In the genomic region with DNA sequence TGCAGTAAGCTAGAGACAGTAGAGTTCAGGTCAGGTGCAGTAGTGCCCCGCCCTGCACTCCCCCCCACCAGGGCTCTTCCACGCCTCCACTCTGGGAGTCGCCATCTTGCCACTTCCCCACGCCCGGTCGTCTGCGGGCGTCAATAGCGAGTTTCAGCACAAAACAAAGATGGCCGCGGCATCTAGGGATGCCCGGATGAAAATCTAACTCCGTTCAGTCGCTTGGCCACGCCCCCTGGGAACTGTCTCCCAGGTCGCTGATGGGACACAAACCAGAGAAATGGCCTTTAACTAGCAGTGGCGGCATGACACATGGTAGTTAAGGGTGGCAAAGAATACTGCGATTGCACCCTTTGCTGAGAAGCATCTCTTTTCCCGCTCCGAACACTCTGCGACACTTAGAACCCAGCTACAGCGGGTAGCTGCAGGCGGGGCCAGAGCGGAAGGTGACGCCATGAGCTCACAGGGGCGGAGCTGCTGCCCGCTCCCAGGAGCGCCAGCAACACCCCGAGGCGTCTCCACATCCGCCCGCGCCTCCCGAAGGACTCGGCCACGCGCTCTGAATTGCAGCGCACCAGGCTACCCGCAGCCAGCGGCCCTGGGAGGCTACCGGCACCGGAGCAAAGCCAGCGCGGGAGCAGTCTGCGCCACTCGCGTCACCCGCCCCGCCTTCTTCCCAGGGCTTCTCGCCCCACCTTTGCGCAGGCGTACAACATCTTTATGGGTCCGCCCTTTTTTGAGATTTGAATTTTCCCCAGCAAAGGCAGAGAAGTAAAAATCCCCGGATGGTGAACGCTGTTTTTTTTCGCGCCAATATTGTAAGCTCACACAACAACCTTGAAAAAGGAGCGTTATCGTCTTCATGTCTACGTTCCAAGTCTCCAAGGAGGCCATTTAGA, we compare ENCODE assay signal across 7 mouse cellular contexts. TPM values are rescaled to one million over a fixed set of nuclear protein-coding genes. Genes with fewer than 3 reads are reported as not detected.
DNase-seq lines count a peak whose midpoint lies in the region; ATAC-seq lines count a peak whose summit lies in the region.

No protein-coding gene starts in this region.

- peaks cover 5% of the 10 kb centered on the region; the same call in 1 of the 2 replicates for H3K4me1 ChIP-seq in intestine, embryonic 15.5 days (replicated peaks)
- peaks cover 15% of the 10 kb centered on the region for H3K4me1 ChIP-seq in midbrain, embryonic 11.5 days (ENCODE audit: control insufficient read depth, insufficient read depth, low read length)

- peak overlapping the region; percentile 58 for H3K4me3 ChIP-seq in intestine, embryonic 15.5 days (replicated peaks)
- H3K4me3 ChIP-seq in midbrain, embryonic 11.5 days (ENCODE audit: low read depth, low read length), result peak overlapping the region; percentile 67

- no peaks in the 10 kb centered on the region for H3K9me3 ChIP-seq in intestine, embryonic 15.5 days
- no peaks in the 10 kb centered on the region for H3K9me3 ChIP-seq in midbrain, embryonic 11.5 days (ENCODE audit: control insufficient read depth, low read length)

- H3K9ac ChIP-seq in intestine, embryonic 15.5 days, result peak overlapping the region; percentile 69
- H3K9ac ChIP-seq in midbrain, embryonic 11.5 days (ENCODE audit: low read length), result peak overlapping the region; percentile 75

- H3K27ac ChIP-seq in intestine, embryonic 15.5 days, result peak overlapping the region; percentile 98
- peak overlapping the region; percentile 97 for H3K27ac ChIP-seq in midbrain, embryonic 11.5 days (ENCODE audit: low read depth, low read length)

- peak; percentile 67 to 76 for DNase-seq in adrenal gland, adult 18-20 months (ENCODE audit: low spot score in 2 of 2)
- peak; percentile 93 for DNase-seq in embryo, embryonic 11 days
- peak; percentile 75 to 85 for DNase-seq in gastrocnemius, postnatal 36 days
- peak; percentile 89 to 90 for DNase-seq in left cerebral cortex, postnatal 36 days (ENCODE audit: low spot score in 2 of 2)
- peak; percentile 98 for DNase-seq in midbrain, embryonic 11.5 days (ENCODE audit: low spot score, missing footprints)
- DNase-seq in skeletal muscle tissue, adult 2 months (ENCODE audit: low read depth, low spot score), result peak; percentile 91

- no peaks in the 10 kb centered on the region for H3K27me3 ChIP-seq in intestine, embryonic 15.5 days (replicated peaks)
- H3K27me3 ChIP-seq in midbrain, embryonic 11.5 days (ENCODE audit: control insufficient read depth, insufficient read depth, low read length), result no peaks in the 10 kb centered on the region

- 13% methylated on average over 60 of the region's 60 CpGs for WGBS in intestine, embryonic 15.5 days
- WGBS in midbrain, embryonic 11.5 days, result 16% methylated on average over 60 of the region's 60 CpGs

- intact Hi-C loops in gastrocnemius, postnatal 36 days (cut with DNase I), result no loop called here
- intact Hi-C loops in left cerebral cortex, postnatal 36 days (cut with DNase I), result loop anchor here (2.0 to 10.0 kb wide), 2 partner anchors 117 to 277 kb away; partner anchors contain the start of gene Flna

- ATAC-seq in intestine, embryonic 15.5 days, result peak; percentile 87
- ATAC-seq in midbrain, embryonic 11.5 days (ENCODE audit: low FRiP score), result peak; percentile 88

- peak overlapping the region; percentile 51 for H3K4me2 ChIP-seq in intestine, embryonic 15.5 days (replicated peaks)
- peak overlapping the region; percentile 45 for H3K4me2 ChIP-seq in midbrain, embryonic 11.5 days

- H3K36me3 ChIP-seq in intestine, embryonic 15.5 days, result no peaks in the 10 kb centered on the region
- H3K36me3 ChIP-seq in midbrain, embryonic 11.5 days (ENCODE audit: control insufficient read depth, insufficient read depth, low read length), result no peaks in the 10 kb centered on the region

RNA-seq across cellular contexts. Expression of gene Hcfc1, which starts 1.3 kb away (rescaled TPM):
- total RNA-seq in adrenal gland, adult 18-20 months (2021), result 10 to 100 TPM; 47.7 to 49.5 TPM
- 10 to 100 TPM; 30.2 to 32.1 TPM for total RNA-seq in gastrocnemius, postnatal 36 days (2021)
- polyA plus RNA-seq in intestine, embryonic 15.5 days (2015; fragmentation: Nextera tagmentation; extraction: Ambion mirVana), result 43.0 and 45.6 TPM in 2 replicates
- total RNA-seq in left cerebral cortex, postnatal 36 days (2021), result 10 to 100 TPM; 69.4 to 75.1 TPM
- polyA plus RNA-seq in midbrain, embryonic 11.5 days (2014; fragmentation: Nextera tagmentation; extraction: Ambion mirVana), result 74.5 and 75.1 TPM in 2 replicates

RNA-seq across cellular contexts. Expression of gene Renbp, which starts 36.8 kb away (rescaled TPM):
- total RNA-seq in adrenal gland, adult 18-20 months (2021), result 10 to 100 TPM; 22.0 to 29.6 TPM
- 1 to 10 TPM; 1.8 to 2.5 TPM for total RNA-seq in gastrocnemius, postnatal 36 days (2021)
- 154 and 197 TPM in 2 replicates for polyA plus RNA-seq in intestine, embryonic 15.5 days (2015; fragmentation: Nextera tagmentation; extraction: Ambion mirVana)
- total RNA-seq in left cerebral cortex, postnatal 36 days (2021), result 1 to 10 TPM; 5.5 to 7.3 TPM
- polyA plus RNA-seq in midbrain, embryonic 11.5 days (2014; fragmentation: Nextera tagmentation; extraction: Ambion mirVana), result 14.4 and 17.6 TPM in 2 replicates

RNA-seq across cellular contexts. Expression of gene Naa10, which starts 45.7 kb away (rescaled TPM):
- total RNA-seq in adrenal gland, adult 18-20 months (2021), result 10 to 100 TPM; 80.3 to 83.2 TPM
- total RNA-seq in gastrocnemius, postnatal 36 days (2021), result 10 to 100 TPM; 52.9 to 57.1 TPM
- 163 and 169 TPM in 2 replicates for polyA plus RNA-seq in intestine, embryonic 15.5 days (2015; fragmentation: Nextera tagmentation; extraction: Ambion mirVana)
- 10 to 100 TPM; 52.5 to 54.7 TPM for total RNA-seq in left cerebral cortex, postnatal 36 days (2021)
- polyA plus RNA-seq in midbrain, embryonic 11.5 days (2014; fragmentation: Nextera tagmentation; extraction: Ambion mirVana), result 117 and 121 TPM in 2 replicates

RNA-seq across cellular contexts. Expression of gene Arhgap4, which starts 45.8 kb away (rescaled TPM):
- 1 to 10 TPM; 3.1 to 4.2 TPM for total RNA-seq in adrenal gland, adult 18-20 months (2021)
- total RNA-seq in gastrocnemius, postnatal 36 days (2021), result 1 to 10 TPM in 1 of 2 experiments, under 1 TPM in 1; 0.67 to 1.0 TPM
- polyA plus RNA-seq in intestine, embryonic 15.5 days (2015; fragmentation: Nextera tagmentation; extraction: Ambion mirVana), result 3.7 and 4.1 TPM in 2 replicates
- total RNA-seq in left cerebral cortex, postnatal 36 days (2021), result 1 to 10 TPM; 3.0 to 6.6 TPM
- polyA plus RNA-seq in midbrain, embryonic 11.5 days (2014; fragmentation: Nextera tagmentation; extraction: Ambion mirVana), result 1.7 and 2.1 TPM in 2 replicates

RNA-seq across cellular contexts. Expression of gene Irak1, which starts 56.3 kb away (rescaled TPM):
- total RNA-seq in adrenal gland, adult 18-20 months (2021), result 100 to 1,000 TPM; 116 to 120 TPM
- 10 to 100 TPM; 40.0 to 41.4 TPM for total RNA-seq in gastrocnemius, postnatal 36 days (2021)
- polyA plus RNA-seq in intestine, embryonic 15.5 days (2015; fragmentation: Nextera tagmentation; extraction: Ambion mirVana), result 53.9 and 64.9 TPM in 2 replicates
- total RNA-seq in left cerebral cortex, postnatal 36 days (2021), result 10 to 100 TPM; 44.0 to 53.8 TPM
- polyA plus RNA-seq in midbrain, embryonic 11.5 days (2014; fragmentation: Nextera tagmentation; extraction: Ambion mirVana), result 30.5 and 31.6 TPM in 2 replicates

Comparison
In these comparisons a context has a peak if more than half of its experiments do, and no peak if none do; other contexts are left out.
1. Peak in every context shown above with its lines: DNase-seq, ATAC-seq, H3K4me3 ChIP-seq and H3K27ac ChIP-seq.